Mouse (Mus musculus): ENCODE results near the gene Gm6904. TPM values are rescaled to one million over a fixed set of nuclear protein-coding genes. Genes with fewer than 3 reads are reported as not detected.
"Not testable (repeated sequence)": the region's sequence is repeated elsewhere in the genome, so short reads cannot be mapped to it uniquely, and the experiment has no call there.

The Gm6904 gene
- not detected in 2 replicates for polyA plus RNA-seq (2014; fragmentation: Nextera tagmentation; extraction: Ambion mirVana)

DNA sequence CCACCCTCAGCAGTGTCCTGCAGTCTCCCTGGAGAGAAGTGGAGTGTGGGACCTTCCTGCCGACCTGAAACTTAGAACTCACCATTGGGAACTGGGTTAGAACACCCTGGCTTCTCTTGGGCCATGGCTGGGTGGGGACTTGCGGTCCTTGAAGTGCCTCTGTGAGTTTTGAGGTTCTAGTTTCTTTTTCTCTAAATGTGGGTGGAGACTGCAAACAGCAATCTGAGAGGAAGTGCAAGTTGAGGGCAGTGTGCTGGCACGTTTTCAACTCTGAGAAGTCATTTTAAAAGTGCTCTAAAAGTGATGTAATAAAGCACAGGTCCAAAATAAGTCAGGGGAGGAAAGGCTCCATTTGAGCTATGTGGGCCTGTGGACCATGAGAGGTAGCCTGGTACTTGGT, at the start of gene Gm6904:
Gm6904 (minus strand) TSS at position 161 of the 400 bp plus-strand sequence.
- no peak within 1 kb of the TSS for H3K4me3 ChIP-seq (ENCODE audit: control insufficient read depth in 1 of 2, insufficient read depth in 1 of 2, low read depth in 1 of 2, low read length in 2 of 2)
- H3K4me1 ChIP-seq (ENCODE audit: control insufficient read depth in 2 of 2, insufficient read depth in 2 of 2, low read length in 2 of 2): no peaks in the 10 kb centered on the region
- no peak within 1 kb of the TSS for H3K27ac ChIP-seq (replicated peaks in 1 of 2; ENCODE audit: control insufficient read depth in 1 of 2, insufficient read depth in 1 of 2, low read depth in 2 of 2, low read length in 2 of 2)
- no peak within 1 kb of the TSS for H3K9ac ChIP-seq (ENCODE audit: low read length)
- H3K27me3 ChIP-seq (ENCODE audit: control insufficient read depth, insufficient read depth, low read length): no peaks in the 10 kb centered on the region
- no peaks in the 10 kb centered on the region for H3K9me3 ChIP-seq (ENCODE audit: control insufficient read depth, low read length)
- WGBS: 49% methylated on average over 3 of the region's 3 CpGs
- no peaks in the 10 kb centered on the region for H3K36me3 ChIP-seq (ENCODE audit: control insufficient read depth, insufficient read depth, low read length)
- H3K4me2 ChIP-seq (ENCODE audit: low read length): no peak within 1 kb of the TSS
- ATAC-seq (ENCODE audit: insufficient number of reproducible peaks, insufficient read depth, low FRiP score, low read depth): no peak

DNA sequence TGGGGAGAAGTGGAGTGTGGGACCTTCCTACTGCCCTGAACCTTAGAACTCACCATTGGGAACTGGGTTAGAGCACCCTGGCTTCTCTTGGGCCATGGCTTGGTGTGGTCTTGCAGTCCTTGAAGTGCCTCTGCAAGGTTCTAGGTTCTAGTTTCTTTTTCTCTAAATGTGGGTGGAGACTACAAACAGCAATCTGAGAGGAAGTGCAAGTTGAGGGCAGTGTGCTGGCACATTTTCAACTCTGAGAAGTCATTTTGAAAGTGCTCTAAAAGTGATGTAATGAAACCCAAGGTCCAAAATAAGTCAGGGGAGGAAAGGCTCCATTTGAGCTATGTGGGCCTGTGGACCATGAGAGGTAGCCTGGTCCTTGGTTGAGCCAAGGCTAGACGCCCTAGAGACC, 37.4 kb upstream of the Gm6904 start, which contains the start of gene Phf11a:
Phf11a (minus strand) TSS at position 132 of the 400 bp plus-strand sequence.
- H3K9me3 ChIP-seq (ENCODE audit: control insufficient read depth, low read length); H3K27me3 ChIP-seq (ENCODE audit: control insufficient read depth, insufficient read depth, low read length); H3K36me3 ChIP-seq (ENCODE audit: control insufficient read depth, insufficient read depth, low read length); H3K4me1 ChIP-seq (ENCODE audit: control insufficient read depth in 2 of 2, insufficient read depth in 2 of 2, low read length in 2 of 2); H3K4me3 ChIP-seq (ENCODE audit: control insufficient read depth in 1 of 2, insufficient read depth in 1 of 2, low read depth in 1 of 2, low read length in 2 of 2); H3K9ac ChIP-seq (ENCODE audit: low read length); H3K4me2 ChIP-seq (ENCODE audit: low read length); H3K27ac ChIP-seq (replicated peaks in 1 of 2; ENCODE audit: control insufficient read depth in 1 of 2, insufficient read depth in 1 of 2, low read depth in 2 of 2, low read length in 2 of 2); ATAC-seq (ENCODE audit: insufficient number of reproducible peaks, insufficient read depth, low FRiP score, low read depth): not testable (repeated sequence)
- WGBS: 64% methylated on average over 1 of the region's 1 CpGs

DNA sequence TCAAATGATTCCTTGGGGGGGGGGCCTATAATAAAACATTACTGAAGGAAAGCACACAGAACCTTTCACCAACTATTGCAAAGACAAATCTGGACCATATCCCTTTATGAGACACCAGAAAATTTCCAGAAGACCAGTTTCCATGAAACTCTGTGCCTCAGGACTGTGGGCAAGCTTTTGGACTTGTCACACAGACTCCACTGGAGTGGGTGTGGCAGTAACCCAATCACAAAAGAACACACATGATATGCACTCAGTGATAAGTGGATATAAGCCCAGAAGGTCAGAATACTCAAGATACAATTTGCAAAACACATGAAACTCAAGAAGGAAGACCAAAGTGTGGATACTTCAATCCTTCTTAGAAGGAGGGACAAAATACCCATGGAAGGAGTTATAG, 31.8 kb upstream of the Gm6904 start:
- not testable (repeated sequence) for H3K27me3 ChIP-seq (ENCODE audit: control insufficient read depth, insufficient read depth, low read length); H3K9me3 ChIP-seq (ENCODE audit: control insufficient read depth, low read length); H3K36me3 ChIP-seq (ENCODE audit: control insufficient read depth, insufficient read depth, low read length); ATAC-seq (ENCODE audit: insufficient number of reproducible peaks, insufficient read depth, low FRiP score, low read depth); H3K4me1 ChIP-seq (ENCODE audit: control insufficient read depth in 2 of 2, insufficient read depth in 2 of 2, low read length in 2 of 2); H3K27ac ChIP-seq (replicated peaks in 1 of 2; ENCODE audit: control insufficient read depth in 1 of 2, insufficient read depth in 1 of 2, low read depth in 2 of 2, low read length in 2 of 2); H3K4me3 ChIP-seq (ENCODE audit: control insufficient read depth in 1 of 2, insufficient read depth in 1 of 2, low read depth in 1 of 2, low read length in 2 of 2); H3K4me2 ChIP-seq (ENCODE audit: low read length); H3K9ac ChIP-seq (ENCODE audit: low read length)

- H3K36me3 ChIP-seq (ENCODE audit: control insufficient read depth, insufficient read depth, low read length); ATAC-seq (ENCODE audit: insufficient number of reproducible peaks, insufficient read depth, low FRiP score, low read depth); H3K27ac ChIP-seq (replicated peaks in 1 of 2; ENCODE audit: control insufficient read depth in 1 of 2, insufficient read depth in 1 of 2, low read depth in 2 of 2, low read length in 2 of 2); H3K9ac ChIP-seq (ENCODE audit: low read length); H3K4me2 ChIP-seq (ENCODE audit: low read length); H3K27me3 ChIP-seq (ENCODE audit: control insufficient read depth, insufficient read depth, low read length); H3K4me3 ChIP-seq (ENCODE audit: control insufficient read depth in 1 of 2, insufficient read depth in 1 of 2, low read depth in 1 of 2, low read length in 2 of 2); H3K9me3 ChIP-seq (ENCODE audit: control insufficient read depth, low read length); H3K4me1 ChIP-seq (ENCODE audit: control insufficient read depth in 2 of 2, insufficient read depth in 2 of 2, low read length in 2 of 2): not testable (repeated sequence)
- 91% methylated on average over 4 of the region's 4 CpGs for WGBS
Measured at GRCm38 (mm10) chr14:59274961-59275360, 14.9 kb upstream of the Gm6904 start.

DNA sequence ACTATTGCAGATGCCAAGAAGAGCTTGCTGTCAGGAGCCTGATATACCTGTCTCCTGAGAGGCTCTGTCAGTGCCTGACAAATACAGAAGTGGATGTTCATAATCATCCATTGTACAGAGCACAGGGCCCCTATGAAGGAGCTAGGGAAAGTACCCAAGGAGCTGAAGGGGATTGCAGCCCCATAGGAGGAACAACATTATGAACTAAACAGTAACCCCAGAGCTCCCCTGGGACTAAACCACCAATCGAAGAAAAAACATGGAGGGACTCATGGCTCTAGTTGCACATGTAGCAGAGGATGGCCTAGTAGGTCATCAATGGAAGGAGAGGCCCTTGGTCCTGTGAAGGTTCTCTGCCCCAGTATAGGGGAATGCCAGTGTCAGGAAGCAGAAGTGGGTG, 4.2 kb downstream of the Gm6904 start:
- H3K9ac ChIP-seq (ENCODE audit: low read length); H3K4me1 ChIP-seq (ENCODE audit: control insufficient read depth in 2 of 2, insufficient read depth in 2 of 2, low read length in 2 of 2); H3K27me3 ChIP-seq (ENCODE audit: control insufficient read depth, insufficient read depth, low read length); ATAC-seq (ENCODE audit: insufficient number of reproducible peaks, insufficient read depth, low FRiP score, low read depth); H3K9me3 ChIP-seq (ENCODE audit: control insufficient read depth, low read length); H3K4me2 ChIP-seq (ENCODE audit: low read length); H3K27ac ChIP-seq (replicated peaks in 1 of 2; ENCODE audit: control insufficient read depth in 1 of 2, insufficient read depth in 1 of 2, low read depth in 2 of 2, low read length in 2 of 2); H3K36me3 ChIP-seq (ENCODE audit: control insufficient read depth, insufficient read depth, low read length); H3K4me3 ChIP-seq (ENCODE audit: control insufficient read depth in 1 of 2, insufficient read depth in 1 of 2, low read depth in 1 of 2, low read length in 2 of 2): not testable (repeated sequence)
- WGBS: 77% methylated on average over 1 of the region's 1 CpGs

GRCm38 (mm10) chr14:59250350-59250749, 9.7 kb downstream of the Gm6904 start:
- H3K36me3 ChIP-seq (ENCODE audit: control insufficient read depth, insufficient read depth, low read length); H3K4me3 ChIP-seq (ENCODE audit: control insufficient read depth in 1 of 2, insufficient read depth in 1 of 2, low read depth in 1 of 2, low read length in 2 of 2); H3K27me3 ChIP-seq (ENCODE audit: control insufficient read depth, insufficient read depth, low read length); H3K9ac ChIP-seq (ENCODE audit: low read length); ATAC-seq (ENCODE audit: insufficient number of reproducible peaks, insufficient read depth, low FRiP score, low read depth); H3K4me2 ChIP-seq (ENCODE audit: low read length); H3K4me1 ChIP-seq (ENCODE audit: control insufficient read depth in 2 of 2, insufficient read depth in 2 of 2, low read length in 2 of 2); H3K27ac ChIP-seq (replicated peaks in 1 of 2; ENCODE audit: control insufficient read depth in 1 of 2, insufficient read depth in 1 of 2, low read depth in 2 of 2, low read length in 2 of 2); H3K9me3 ChIP-seq (ENCODE audit: control insufficient read depth, low read length): not testable (repeated sequence)
- 56% methylated on average over 5 of the region's 5 CpGs for WGBS

DNA sequence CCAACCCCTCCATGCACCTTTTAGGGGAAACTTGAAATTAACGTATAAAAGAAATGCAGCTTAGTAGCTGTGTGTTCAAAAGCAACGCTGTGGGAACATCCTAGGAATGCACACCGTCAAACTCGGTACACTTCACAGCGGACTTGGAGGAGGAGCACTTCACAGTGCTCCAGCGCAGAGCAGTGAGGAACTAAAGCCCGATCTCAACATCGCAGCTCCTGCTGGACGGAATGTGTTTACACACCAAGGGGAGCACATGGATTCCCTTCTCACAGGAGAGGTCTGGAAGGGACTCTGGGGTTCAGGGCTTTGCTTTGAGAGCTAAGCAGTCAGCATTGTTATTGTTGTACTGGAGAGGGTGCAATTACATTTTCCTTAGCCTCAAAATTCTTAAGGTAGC, 26.4 kb downstream of the Gm6904 start:
- H3K9ac ChIP-seq (ENCODE audit: low read length): no peak overlapping the region
- no peak overlapping the region for H3K27ac ChIP-seq (replicated peaks in 1 of 2; ENCODE audit: control insufficient read depth in 1 of 2, insufficient read depth in 1 of 2, low read depth in 2 of 2, low read length in 2 of 2)
- H3K27me3 ChIP-seq (ENCODE audit: control insufficient read depth, insufficient read depth, low read length): peaks cover 50% of the 10 kb centered on the region
- H3K4me3 ChIP-seq (ENCODE audit: control insufficient read depth in 1 of 2, insufficient read depth in 1 of 2, low read depth in 1 of 2, low read length in 2 of 2): no peak overlapping the region
- peaks cover 0 to 10% of the 10 kb centered on the region in 2 experiments; a peak in 1 of 4 replicates for H3K4me1 ChIP-seq (ENCODE audit: control insufficient read depth in 2 of 2, insufficient read depth in 2 of 2, low read length in 2 of 2)
- peaks cover 65% of the 10 kb centered on the region for H3K36me3 ChIP-seq (ENCODE audit: control insufficient read depth, insufficient read depth, low read length)
- no peak overlapping the region for H3K4me2 ChIP-seq (ENCODE audit: low read length)
- no peaks in the 10 kb centered on the region for H3K9me3 ChIP-seq (ENCODE audit: control insufficient read depth, low read length)
- no peak for ATAC-seq (ENCODE audit: insufficient number of reproducible peaks, insufficient read depth, low FRiP score, low read depth)
- 87% methylated on average over 9 of the region's 9 CpGs for WGBS

GRCm38 (mm10) chr14:59232003-59232402, 28.0 kb downstream of the Gm6904 start:
- H3K27ac ChIP-seq (replicated peaks in 1 of 2; ENCODE audit: control insufficient read depth in 1 of 2, insufficient read depth in 1 of 2, low read depth in 2 of 2, low read length in 2 of 2): no peak overlapping the region
- no peak overlapping the region for H3K4me2 ChIP-seq (ENCODE audit: low read length)
- no peak for ATAC-seq (ENCODE audit: insufficient number of reproducible peaks, insufficient read depth, low FRiP score, low read depth)
- peaks cover 65% of the 10 kb centered on the region for H3K27me3 ChIP-seq (ENCODE audit: control insufficient read depth, insufficient read depth, low read length)
- H3K9ac ChIP-seq (ENCODE audit: low read length): no peak overlapping the region
- peaks cover 68% of the 10 kb centered on the region for H3K36me3 ChIP-seq (ENCODE audit: control insufficient read depth, insufficient read depth, low read length)
- peaks cover 0 to 10% of the 10 kb centered on the region in 2 experiments; a peak in 1 of 4 replicates for H3K4me1 ChIP-seq (ENCODE audit: control insufficient read depth in 2 of 2, insufficient read depth in 2 of 2, low read length in 2 of 2)
- no peaks in the 10 kb centered on the region for H3K9me3 ChIP-seq (ENCODE audit: control insufficient read depth, low read length)
- no peak overlapping the region for H3K4me3 ChIP-seq (ENCODE audit: control insufficient read depth in 1 of 2, insufficient read depth in 1 of 2, low read depth in 1 of 2, low read length in 2 of 2)
- 30% methylated on average over 5 of the region's 5 CpGs for WGBS

All from heart, embryonic 14.5 days (tissue).